Mouse (Mus musculus): Measurements from ENCODE around the gene Slc16a13. TPM values are rescaled to one million over a fixed set of nuclear protein-coding genes. Genes with fewer than 3 reads are reported as not detected.

Gene Slc16a13
- polyA plus RNA-seq, 1 experiment from 2014 or later: 16.9 TPM

DNA sequence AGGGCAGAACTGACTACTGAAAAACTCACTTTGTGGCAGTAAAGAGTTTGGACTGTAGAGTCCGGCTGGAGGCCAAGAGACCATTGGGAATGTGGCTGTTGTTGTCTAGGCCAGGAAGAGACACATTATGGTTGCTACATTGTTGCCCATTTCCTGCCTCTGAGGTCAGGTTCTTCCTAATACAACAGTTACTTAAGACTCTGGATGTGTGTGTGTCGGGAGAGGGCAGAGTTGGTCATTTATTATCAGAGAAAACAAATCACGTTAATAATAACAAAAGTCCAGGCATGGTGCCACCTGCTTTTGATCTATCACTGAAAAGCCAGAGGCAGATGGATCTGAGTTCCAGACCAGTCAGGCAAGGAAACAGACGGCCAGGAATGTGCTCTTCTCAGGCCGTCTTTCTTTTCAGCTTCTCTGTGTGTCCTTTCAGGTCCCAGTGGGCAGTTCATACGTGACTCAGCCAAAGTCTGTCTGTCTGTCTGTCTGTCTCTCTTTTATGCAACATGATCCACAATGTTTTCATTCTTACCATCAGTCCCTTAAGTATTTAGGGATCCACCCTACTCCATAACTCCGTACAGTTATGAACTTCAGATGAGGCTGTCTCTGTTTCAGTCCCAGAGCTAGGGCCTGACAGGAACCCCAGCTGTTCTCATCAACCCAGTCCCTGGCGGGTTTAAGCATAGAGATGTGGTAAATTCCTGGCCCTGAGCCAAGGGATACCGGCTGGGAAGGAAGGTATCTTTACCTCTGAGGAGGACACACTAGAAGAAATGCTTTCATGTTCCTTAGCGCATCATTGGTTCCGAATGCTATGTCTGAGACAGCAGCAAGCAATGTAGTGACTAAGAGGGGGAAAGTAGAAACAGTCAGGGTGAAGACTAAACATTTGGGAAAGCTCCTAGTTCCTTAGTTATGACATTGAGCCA lies 27.2 kb downstream of the Slc16a13 start:
- H3K9me3 ChIP-seq (ENCODE audit: control insufficient read depth, low read length): no peaks in the 10 kb centered on the region
- 63% methylated on average over 11 of the region's 11 CpGs for WGBS
- ATAC-seq (ENCODE audit: insufficient read depth, low FRiP score, low TSS enrichment) (no peak), DNase-seq (ENCODE audit: low spot score) (no peak)
- H3K27me3 ChIP-seq (ENCODE audit: control insufficient read depth, insufficient read depth, low read length): no peaks in the 10 kb centered on the region
- no peak overlapping the region for H3K9ac ChIP-seq (ENCODE audit: low read length)
- H3K4me1 ChIP-seq (ENCODE audit: control insufficient read depth, insufficient read depth, low read length): no peaks in the 10 kb centered on the region
- H3K36me3 ChIP-seq (ENCODE audit: control insufficient read depth, insufficient read depth, low read length): no peaks in the 10 kb centered on the region
- H3K4me3 ChIP-seq (ENCODE audit: low read depth, low read length): no peak overlapping the region
- H3K27ac ChIP-seq (ENCODE audit: low read depth, low read length): no peak overlapping the region
- H3K4me2 ChIP-seq (ENCODE audit: low read depth): no peak overlapping the region

DNA sequence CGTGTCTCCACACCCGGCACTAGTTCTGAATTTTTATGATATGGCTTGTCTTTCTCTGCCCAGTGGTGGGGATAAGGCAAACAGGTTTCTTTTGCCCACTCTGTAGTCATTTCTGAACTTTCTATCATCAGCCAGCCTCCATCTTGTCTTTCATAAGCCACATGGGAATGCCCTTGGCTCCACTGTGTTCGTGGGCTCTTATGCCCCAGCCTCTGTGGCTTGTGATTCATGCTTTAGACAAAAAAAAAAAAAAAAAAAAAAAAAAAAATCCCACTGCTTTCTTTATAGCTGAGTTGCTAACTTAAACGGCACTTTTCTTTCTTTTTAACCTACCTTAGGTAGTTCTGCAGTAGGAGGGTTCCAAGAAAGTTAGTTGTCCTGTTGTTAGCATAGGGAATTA lies 28.7 kb downstream of the Slc16a13 start:
- Histone ChIP-seq H3K27ac (ENCODE audit: low read depth, low read length) (no peak overlapping the region), H3K4me1 (ENCODE audit: control insufficient read depth, insufficient read depth, low read length) (no peaks in the 10 kb centered on the region), H3K9me3 (ENCODE audit: control insufficient read depth, low read length) (no peaks in the 10 kb centered on the region), H3K4me2 (ENCODE audit: low read depth) (no peak overlapping the region), H3K36me3 (ENCODE audit: control insufficient read depth, insufficient read depth, low read length) (no peaks in the 10 kb centered on the region), H3K9ac (ENCODE audit: low read length) (no peak overlapping the region), H3K27me3 (ENCODE audit: control insufficient read depth, insufficient read depth, low read length) (no peaks in the 10 kb centered on the region), H3K4me3 (ENCODE audit: low read depth, low read length) (no peak overlapping the region)
- ATAC-seq (ENCODE audit: insufficient read depth, low FRiP score, low TSS enrichment) (no peak), DNase-seq (ENCODE audit: low spot score) (no peak)
- 85% methylated on average over 4 of the region's 4 CpGs for WGBS

DNA sequence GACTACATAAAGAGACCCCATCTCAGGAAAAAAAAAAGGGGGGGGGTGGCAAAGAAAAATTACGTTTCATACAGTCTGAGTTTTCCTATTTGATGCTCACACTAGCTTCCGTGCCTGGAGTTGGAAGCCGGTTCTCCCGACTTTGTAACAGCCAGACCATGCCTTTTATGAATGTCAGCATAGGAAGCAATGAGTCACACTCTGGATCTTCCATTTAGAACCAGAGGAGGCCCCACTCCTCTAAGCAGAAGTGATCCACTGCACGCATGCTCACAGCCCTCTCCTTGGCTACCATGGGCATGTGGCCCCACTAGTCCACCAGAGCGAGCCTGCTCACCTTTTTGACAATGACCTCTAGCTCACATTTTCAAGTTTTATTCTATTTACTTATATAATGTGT lies 29.7 kb downstream of the Slc16a13 start:
- no peaks in the 10 kb centered on the region for H3K27me3 ChIP-seq (ENCODE audit: control insufficient read depth, insufficient read depth, low read length)

DNA sequence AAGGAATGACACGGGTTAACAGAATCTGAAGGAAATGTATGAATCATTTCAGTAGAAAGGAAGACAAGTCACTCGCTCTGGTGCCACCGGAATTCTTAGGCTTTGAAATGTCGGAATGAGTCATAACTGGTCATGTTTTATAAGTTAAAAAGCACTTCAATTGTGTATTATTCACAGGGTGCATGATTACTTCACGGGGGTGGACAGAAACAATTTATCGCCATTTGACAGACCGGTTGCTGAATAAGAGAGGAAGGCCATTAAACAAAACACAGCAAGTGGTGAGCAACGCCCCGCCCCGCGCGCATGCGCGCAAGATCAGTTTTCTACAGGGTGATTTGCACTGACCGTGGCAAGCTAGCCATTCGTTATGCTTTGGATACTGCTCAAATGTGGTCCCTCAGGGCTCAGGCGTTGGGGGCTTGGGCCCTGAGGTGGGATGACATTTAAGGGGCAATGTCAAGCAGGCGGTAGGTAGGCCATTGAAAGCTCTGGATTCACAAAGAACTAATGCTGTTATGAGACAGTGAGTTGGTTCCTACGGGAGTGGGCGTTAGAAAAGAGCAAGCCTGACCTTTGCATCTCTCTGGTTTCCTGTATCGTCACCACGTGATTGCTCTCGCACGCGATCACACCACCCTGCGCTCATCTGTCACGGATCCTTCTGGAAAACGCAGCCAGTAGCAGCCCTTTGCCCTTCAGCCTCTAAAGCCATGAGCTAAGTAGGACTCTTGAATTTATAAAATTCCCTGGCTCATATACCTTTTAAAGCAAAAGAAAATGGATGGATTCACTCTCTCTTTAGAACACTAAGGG lies 31.3 kb downstream of the Slc16a13 start:
- no peak for DNase-seq (ENCODE audit: low spot score)
- H3K9ac ChIP-seq (ENCODE audit: low read length): no peak overlapping the region

More for the DNA sequence above, 29.7 kb downstream of the Slc16a13 start:
- H3K9me3 ChIP-seq (ENCODE audit: control insufficient read depth, low read length): no peaks in the 10 kb centered on the region
- ATAC-seq (ENCODE audit: insufficient read depth, low FRiP score, low TSS enrichment) (no peak), DNase-seq (ENCODE audit: low spot score) (no peak)
- no peak overlapping the region for H3K4me3 ChIP-seq (ENCODE audit: low read depth, low read length)
- H3K36me3 ChIP-seq (ENCODE audit: control insufficient read depth, insufficient read depth, low read length): no peaks in the 10 kb centered on the region
- H3K4me2 ChIP-seq (ENCODE audit: low read depth): no peak overlapping the region
- H3K9ac ChIP-seq (ENCODE audit: low read length): no peak overlapping the region
- WGBS: 84% methylated on average over 6 of the region's 6 CpGs
- H3K27ac ChIP-seq (ENCODE audit: low read depth, low read length): no peak overlapping the region
- H3K4me1 ChIP-seq (ENCODE audit: control insufficient read depth, insufficient read depth, low read length): no peaks in the 10 kb centered on the region

DNA sequence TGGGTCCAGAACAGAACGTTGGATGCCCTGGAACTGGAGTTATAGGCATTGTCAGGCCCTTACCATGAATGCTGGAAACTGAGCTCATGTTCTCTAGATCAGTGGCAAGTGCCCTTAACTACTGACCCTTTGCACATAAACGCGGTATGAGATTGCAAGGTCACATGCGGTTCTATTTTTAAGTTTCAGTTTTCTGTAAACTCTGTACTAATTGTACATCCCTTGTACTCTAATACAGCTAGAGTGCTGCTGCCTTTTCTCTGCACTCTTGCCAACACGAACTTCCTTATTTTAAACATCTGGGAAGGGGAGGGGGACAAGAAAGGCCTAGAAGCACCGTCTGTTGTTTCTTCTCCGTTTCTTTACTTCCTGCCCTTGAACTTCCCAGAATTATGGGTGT lies 35.7 kb downstream of the Slc16a13 start:
- ATAC-seq (ENCODE audit: insufficient read depth, low FRiP score, low TSS enrichment) (no peak), DNase-seq (ENCODE audit: low spot score) (no peak)
- Histone ChIP-seq H3K4me2 (ENCODE audit: low read depth) (no peak overlapping the region), H3K27me3 (ENCODE audit: control insufficient read depth, insufficient read depth, low read length) (no peaks in the 10 kb centered on the region), H3K9ac (ENCODE audit: low read length) (no peak overlapping the region), H3K4me1 (ENCODE audit: control insufficient read depth, insufficient read depth, low read length) (no peaks in the 10 kb centered on the region), H3K36me3 (ENCODE audit: control insufficient read depth, insufficient read depth, low read length) (no peaks in the 10 kb centered on the region), H3K9me3 (ENCODE audit: control insufficient read depth, low read length) (no peaks in the 10 kb centered on the region), H3K4me3 (ENCODE audit: low read depth, low read length) (no peak overlapping the region), H3K27ac (ENCODE audit: low read depth, low read length) (no peak overlapping the region)
- WGBS: 79% methylated on average over 7 of the region's 7 CpGs

More for the DNA sequence above, 31.3 kb downstream of the Slc16a13 start:
- ATAC-seq (ENCODE audit: insufficient read depth, low FRiP score, low TSS enrichment): no peak
- WGBS: 78% methylated on average over 28 of the region's 28 CpGs
- no peak overlapping the region for H3K4me3 ChIP-seq (ENCODE audit: low read depth, low read length)
- no peaks in the 10 kb centered on the region for H3K27me3 ChIP-seq (ENCODE audit: control insufficient read depth, insufficient read depth, low read length)
- H3K9me3 ChIP-seq (ENCODE audit: control insufficient read depth, low read length): no peaks in the 10 kb centered on the region
- no peak overlapping the region for H3K27ac ChIP-seq (ENCODE audit: low read depth, low read length)
- no peaks in the 10 kb centered on the region for H3K36me3 ChIP-seq (ENCODE audit: control insufficient read depth, insufficient read depth, low read length)
- no peaks in the 10 kb centered on the region for H3K4me1 ChIP-seq (ENCODE audit: control insufficient read depth, insufficient read depth, low read length)
- H3K4me2 ChIP-seq (ENCODE audit: low read depth): no peak overlapping the region

DNA sequence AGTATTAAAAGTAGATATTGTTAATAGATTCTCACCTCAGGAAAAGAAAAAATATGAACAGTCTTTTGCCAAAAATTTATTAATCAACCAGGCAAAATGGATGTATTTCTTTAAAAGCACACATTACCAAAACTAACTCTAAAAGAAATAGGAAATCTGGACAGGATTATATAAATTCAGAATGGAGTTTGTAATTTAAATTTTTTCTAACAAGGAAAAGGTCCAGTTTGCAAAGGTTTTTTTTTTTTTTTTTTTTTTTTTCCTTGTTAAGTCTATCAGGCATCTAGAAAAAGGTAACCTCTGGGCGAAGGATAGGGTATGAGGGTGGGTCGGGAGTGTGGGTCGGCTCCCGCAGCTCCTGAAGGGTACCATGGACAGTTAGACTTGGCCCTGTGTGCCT lies 40.4 kb downstream of the Slc16a13 start:
- Histone ChIP-seq H3K4me3 (ENCODE audit: low read depth, low read length) (no peak overlapping the region), H3K9ac (ENCODE audit: low read length) (no peak overlapping the region), H3K36me3 (ENCODE audit: control insufficient read depth, insufficient read depth, low read length) (no peaks in the 10 kb centered on the region), H3K9me3 (ENCODE audit: control insufficient read depth, low read length) (no peaks in the 10 kb centered on the region), H3K27ac (ENCODE audit: low read depth, low read length) (no peak overlapping the region), H3K4me2 (ENCODE audit: low read depth) (no peak overlapping the region), H3K4me1 (ENCODE audit: control insufficient read depth, insufficient read depth, low read length) (no peaks in the 10 kb centered on the region), H3K27me3 (ENCODE audit: control insufficient read depth, insufficient read depth, low read length) (no peaks in the 10 kb centered on the region)
- 95% methylated on average over 4 of the region's 4 CpGs for WGBS
- ATAC-seq (ENCODE audit: insufficient read depth, low FRiP score, low TSS enrichment): no peak
- DNase-seq (ENCODE audit: low spot score): no peak

DNA sequence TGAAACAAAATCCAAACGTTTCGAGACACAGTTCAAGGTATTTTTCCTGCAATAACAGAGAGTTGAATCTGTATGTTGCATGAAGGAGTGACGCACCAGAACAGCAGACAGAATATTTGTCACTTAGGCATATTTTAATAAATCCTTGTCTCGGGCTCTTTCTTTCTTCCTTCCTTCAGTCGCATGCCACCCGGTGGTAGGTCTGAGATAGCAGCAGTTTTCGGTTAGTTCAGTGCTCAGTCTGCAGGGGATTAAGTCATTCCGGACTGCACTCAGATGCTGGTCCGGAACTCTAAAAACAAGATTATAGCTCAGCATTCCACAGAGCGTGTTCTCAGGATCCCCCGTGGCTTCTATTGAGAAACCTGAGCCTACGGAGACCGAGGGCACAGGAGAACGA lies 41.5 kb downstream of the Slc16a13 start:
- Histone ChIP-seq H3K27me3 (ENCODE audit: control insufficient read depth, insufficient read depth, low read length) (no peaks in the 10 kb centered on the region), H3K4me1 (ENCODE audit: control insufficient read depth, insufficient read depth, low read length) (no peaks in the 10 kb centered on the region), H3K4me2 (ENCODE audit: low read depth) (no peak overlapping the region), H3K36me3 (ENCODE audit: control insufficient read depth, insufficient read depth, low read length) (no peaks in the 10 kb centered on the region), H3K27ac (ENCODE audit: low read depth, low read length) (no peak overlapping the region), H3K4me3 (ENCODE audit: low read depth, low read length) (no peak overlapping the region), H3K9me3 (ENCODE audit: control insufficient read depth, low read length) (no peaks in the 10 kb centered on the region), H3K9ac (ENCODE audit: low read length) (no peak overlapping the region)
- no peak for ATAC-seq (ENCODE audit: insufficient read depth, low FRiP score, low TSS enrichment)
- peak; percentile 51 for DNase-seq (ENCODE audit: low spot score)
- WGBS: 40% methylated on average over 14 of the region's 14 CpGs

DNA sequence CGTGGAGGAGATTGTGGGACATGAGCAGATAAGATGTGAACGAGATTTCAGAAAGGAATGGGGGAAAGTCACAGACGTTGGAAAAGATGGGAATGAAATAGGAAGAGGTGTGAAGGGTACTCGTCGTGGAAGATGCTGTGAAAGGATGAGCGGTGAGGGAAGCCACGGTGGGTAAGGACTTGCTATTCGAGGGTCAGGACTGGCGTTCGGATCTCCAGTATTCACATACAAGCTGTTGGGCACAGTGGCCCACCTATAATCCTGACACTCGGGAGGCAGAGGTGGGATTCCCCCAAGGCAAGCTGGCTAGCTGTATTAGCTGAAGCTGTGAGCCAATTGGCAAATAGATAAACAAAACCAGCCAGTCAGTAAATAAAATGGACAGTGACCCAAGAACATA lies 42.1 kb downstream of the Slc16a13 start:
- Histone ChIP-seq H3K27me3 (ENCODE audit: control insufficient read depth, insufficient read depth, low read length) (no peaks in the 10 kb centered on the region), H3K9me3 (ENCODE audit: control insufficient read depth, low read length) (no peaks in the 10 kb centered on the region), H3K36me3 (ENCODE audit: control insufficient read depth, insufficient read depth, low read length) (no peaks in the 10 kb centered on the region), H3K4me2 (ENCODE audit: low read depth) (no peak overlapping the region), H3K9ac (ENCODE audit: low read length) (no peak overlapping the region), H3K4me1 (ENCODE audit: control insufficient read depth, insufficient read depth, low read length) (no peaks in the 10 kb centered on the region), H3K27ac (ENCODE audit: low read depth, low read length) (no peak overlapping the region), H3K4me3 (ENCODE audit: low read depth, low read length) (no peak overlapping the region)
- no peak for ATAC-seq (ENCODE audit: insufficient read depth, low FRiP score, low TSS enrichment)
- no peak for DNase-seq (ENCODE audit: low spot score)
- WGBS: 78% methylated on average over 11 of the region's 11 CpGs
